Mouse (Mus musculus): ENCODE measurements around the gene Hist2h4. TPM values are rescaled to one million over a fixed set of nuclear protein-coding genes. Genes with fewer than 3 reads are reported as not detected.

Hist2h4 gene
- polyA plus RNA-seq, 1 experiment from 2014 or later = 13.6 TPM

Small RNA genes within 50 kb of the gene (microRNA-seq; reads per million reads assigned to microRNA genes)
- gene Gm44492 (not detected), gene Gm47311 (not detected), gene Gm47313 (not detected)

Other genes starting within 250 kb of the Hist2h4 start
- 43.3 and 43.6 TPM in 2 replicates for gene Vps45, start 204.8 kb downstream of the Hist2h4 start, polyA plus RNA-seq (2016; fragmentation: Nextera tagmentation; extraction: Ambion mirVana)
- 20.2 and 20.6 TPM in 2 replicates for gene Otud7b, start 158.8 kb downstream of the Hist2h4 start, polyA plus RNA-seq (2016; fragmentation: Nextera tagmentation; extraction: Ambion mirVana)
- gene Mtmr11, start 101.3 kb downstream of the Hist2h4 start, polyA plus RNA-seq (2016; fragmentation: Nextera tagmentation; extraction: Ambion mirVana) = 37.1 and 39.5 TPM in 2 replicates
- gene Sf3b4, start 91.0 kb downstream of the Hist2h4 start, polyA plus RNA-seq (2016; fragmentation: Nextera tagmentation; extraction: Ambion mirVana) = 181 and 190 TPM in 2 replicates
- 8.6 and 9.2 TPM in 2 replicates for gene Sv2a, start 82.2 kb downstream of the Hist2h4 start, polyA plus RNA-seq (2016; fragmentation: Nextera tagmentation; extraction: Ambion mirVana)
- gene Bola1, start 43.6 kb downstream of the Hist2h4 start, polyA plus RNA-seq (2016; fragmentation: Nextera tagmentation; extraction: Ambion mirVana) = 52.6 and 53.3 TPM in 2 replicates
- gene Hist2h2ab, start 43.4 kb downstream of the Hist2h4 start, polyA plus RNA-seq (2016; fragmentation: Nextera tagmentation; extraction: Ambion mirVana) = 1.5 and 1.6 TPM in 2 replicates
- 12.2 and 12.5 TPM in 2 replicates for gene Hist2h2ac, start 42.4 kb downstream of the Hist2h4 start, polyA plus RNA-seq (2016; fragmentation: Nextera tagmentation; extraction: Ambion mirVana)
- 10.6 and 11.7 TPM in 2 replicates for gene Hist2h2be, start 42.2 kb downstream of the Hist2h4 start, polyA plus RNA-seq (2016; fragmentation: Nextera tagmentation; extraction: Ambion mirVana)
- 7.1 and 8.2 TPM in 2 replicates for gene Hist2h3c2, start 24.2 kb downstream of the Hist2h4 start, polyA plus RNA-seq (2016; fragmentation: Nextera tagmentation; extraction: Ambion mirVana)
- gene Hist2h2aa2, start 23.0 kb downstream of the Hist2h4 start, polyA plus RNA-seq (2016; fragmentation: Nextera tagmentation; extraction: Ambion mirVana) = 45.4 and 60.5 TPM in 2 replicates
- gene Hist2h2aa1, start 17.8 kb downstream of the Hist2h4 start, polyA plus RNA-seq (2016; fragmentation: Nextera tagmentation; extraction: Ambion mirVana) = 19.8 and 19.9 TPM in 2 replicates
- gene Hist2h3c1, start 16.6 kb downstream of the Hist2h4 start, polyA plus RNA-seq (2016; fragmentation: Nextera tagmentation; extraction: Ambion mirVana) = 0.83 TPM in 1 of 2 replicates, not detected in the other
- gene Hist2h3b, start 5.3 kb upstream of the Hist2h4 start, polyA plus RNA-seq (2016; fragmentation: Nextera tagmentation; extraction: Ambion mirVana) = 92.4 and 92.9 TPM in 2 replicates
- 22.1 and 22.4 TPM in 2 replicates for gene Hist2h2bb, start 6.4 kb upstream of the Hist2h4 start, polyA plus RNA-seq (2016; fragmentation: Nextera tagmentation; extraction: Ambion mirVana)
- 0.84 and 1.6 TPM in 2 replicates for gene Fcgr1, start 30.7 kb upstream of the Hist2h4 start, polyA plus RNA-seq (2016; fragmentation: Nextera tagmentation; extraction: Ambion mirVana)
- 0.26 TPM in 1 of 2 replicates, not detected in the other for gene BC107364, start 189.0 kb upstream of the Hist2h4 start, polyA plus RNA-seq (2016; fragmentation: Nextera tagmentation; extraction: Ambion mirVana)

Measured in embryonic facial prominence, embryonic 12.5 days (tissue).